Mouse (Mus musculus) cerebellum, adult 9-11 months (tissue): ENCODE results near the gene Rab35.

Source experiments
- DNase-seq: peaks from one replicate; pipeline ENCODE4 v3.0.0; 2022

Gene Rab35

GRCm38 (mm10) chr5:115650885-115651284 lies 19.2 kb downstream of the Rab35 start:
- DNase-seq: no peak

GRCm38 (mm10) chr5:115651821-115652220 lies 20.1 kb downstream of the Rab35 start:
- DNase-seq: no peak

DNA sequence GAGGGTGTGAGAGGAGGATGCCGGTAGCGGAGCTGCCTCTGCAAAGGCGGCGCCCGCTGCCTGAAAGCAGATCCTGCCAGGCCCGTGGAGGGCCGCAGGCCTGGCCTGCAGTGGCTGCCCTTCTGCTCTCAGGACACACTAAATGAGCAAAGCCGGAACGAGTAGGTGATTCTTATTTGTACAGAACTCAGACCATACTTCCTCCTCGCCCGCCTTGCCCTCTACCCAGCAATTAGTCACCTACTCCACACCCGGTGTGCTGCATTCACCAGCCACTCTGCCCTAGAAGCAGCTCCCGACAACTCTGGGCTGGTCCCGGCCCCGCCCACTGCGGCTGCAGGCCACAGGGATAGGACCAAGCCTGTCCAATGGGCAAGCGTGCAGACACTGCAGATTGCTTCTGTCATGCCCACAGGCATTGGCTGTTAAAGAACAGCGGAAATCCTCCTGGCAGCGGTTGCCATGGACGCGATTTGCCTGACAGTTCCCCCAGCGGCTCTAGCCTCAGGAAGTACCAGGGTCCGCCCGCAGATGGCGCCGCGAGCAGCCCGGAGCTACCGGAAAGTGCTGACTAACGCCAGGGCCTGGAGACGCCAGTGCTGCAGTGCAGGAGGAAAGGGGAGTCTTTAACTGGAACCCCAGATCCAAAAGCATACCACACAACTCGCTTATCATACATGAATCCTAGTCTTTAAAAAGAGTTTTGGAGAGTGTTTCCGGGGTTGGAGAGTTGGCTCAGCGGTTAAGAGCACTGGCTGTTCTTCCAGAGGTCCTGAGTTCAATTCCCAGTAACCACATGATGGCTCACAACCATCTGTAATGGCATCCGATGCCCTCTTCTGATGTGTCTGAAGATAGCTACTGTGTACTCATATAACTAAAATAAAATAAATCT lies 21.2 kb downstream of the Rab35 start:
- peak; percentile 100 for DNase-seq

GRCm38 (mm10) chr5:115653776-115654175 lies 22.1 kb downstream of the Rab35 start:
- DNase-seq: no peak

DNA sequence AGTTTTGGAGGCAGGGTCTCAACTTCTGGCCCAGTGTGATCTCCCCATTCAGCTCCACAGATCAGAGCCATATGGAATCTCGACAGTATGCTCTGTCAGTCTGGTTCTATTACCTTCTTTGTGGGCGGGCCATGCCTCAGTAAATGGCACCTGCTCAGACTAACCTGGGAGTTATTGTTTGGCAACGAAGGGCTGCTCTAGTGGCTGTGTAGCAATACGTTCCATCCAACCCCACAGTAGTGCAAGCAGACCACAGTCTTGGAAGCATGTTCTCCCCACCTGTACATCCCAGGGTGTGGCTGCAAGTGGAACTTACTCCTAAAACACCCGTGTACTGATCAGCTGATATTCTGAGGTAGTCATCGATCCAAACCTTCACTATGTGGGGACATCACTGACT lies 25.0 kb downstream of the Rab35 start:
- DNase-seq: no peak

DNA sequence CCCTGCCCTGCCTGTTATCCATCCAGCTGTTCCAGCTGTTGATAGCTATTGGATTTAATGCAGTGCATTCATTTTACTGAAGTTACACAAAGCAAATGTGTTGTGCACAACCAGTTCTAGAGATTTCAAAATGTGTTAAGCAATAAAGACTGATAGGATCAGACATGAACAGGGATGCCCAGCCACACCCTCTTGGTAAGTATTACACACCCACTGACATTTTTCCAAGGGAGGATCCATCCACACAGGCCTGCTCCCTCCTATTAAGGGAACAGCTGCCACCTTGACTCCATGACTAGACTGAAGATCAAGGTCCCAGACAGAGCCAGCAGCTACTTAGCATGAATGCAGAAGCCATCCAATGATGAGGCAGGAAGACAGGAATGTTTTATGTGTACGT lies 25.5 kb downstream of the Rab35 start:
- no peak for DNase-seq

GRCm38 (mm10) chr5:115658352-115658751 lies 26.6 kb downstream of the Rab35 start:
- DNase-seq: no peak

GRCm38 (mm10) chr5:115662658-115663057 lies 30.9 kb downstream of the Rab35 start:
- DNase-seq: no peak

DNA sequence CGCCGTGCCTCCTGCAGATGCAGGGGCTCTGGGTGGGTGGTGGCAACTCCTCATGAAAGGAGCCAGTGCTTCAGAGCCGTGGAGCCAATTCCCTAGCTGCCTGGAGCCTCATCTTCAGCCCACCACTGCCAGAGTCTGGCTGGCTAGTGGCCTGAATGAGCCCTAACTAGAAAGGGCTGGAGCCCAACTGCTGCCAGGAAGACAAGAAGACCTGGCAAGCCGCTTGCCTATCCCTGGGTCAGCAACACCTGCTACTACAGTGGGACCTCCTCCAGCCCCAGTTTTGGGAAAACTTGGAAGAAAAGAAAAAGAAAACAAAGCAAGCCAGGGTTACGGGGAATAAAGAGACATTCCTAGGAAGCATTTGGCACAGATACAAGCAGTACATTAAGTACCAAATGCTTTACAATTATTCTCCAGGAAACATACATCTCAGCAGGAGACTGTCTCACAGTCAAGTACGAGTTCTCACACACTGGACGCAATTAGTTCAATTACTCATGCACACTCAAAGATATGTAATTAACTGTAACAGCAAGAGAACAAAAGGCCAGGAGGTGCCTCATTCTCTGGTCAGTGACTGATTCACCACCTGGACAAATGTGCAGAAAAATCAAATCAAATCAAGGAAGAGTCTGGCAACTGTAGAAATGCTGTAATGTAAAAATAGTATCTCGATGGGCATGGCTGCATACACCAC lies 34.8 kb downstream of the Rab35 start:
- DNase-seq: peak; percentile 84

- DNase-seq: no peak
Measured at GRCm38 (mm10) chr5:115667210-115667609, 35.5 kb downstream of the Rab35 start.

DNA sequence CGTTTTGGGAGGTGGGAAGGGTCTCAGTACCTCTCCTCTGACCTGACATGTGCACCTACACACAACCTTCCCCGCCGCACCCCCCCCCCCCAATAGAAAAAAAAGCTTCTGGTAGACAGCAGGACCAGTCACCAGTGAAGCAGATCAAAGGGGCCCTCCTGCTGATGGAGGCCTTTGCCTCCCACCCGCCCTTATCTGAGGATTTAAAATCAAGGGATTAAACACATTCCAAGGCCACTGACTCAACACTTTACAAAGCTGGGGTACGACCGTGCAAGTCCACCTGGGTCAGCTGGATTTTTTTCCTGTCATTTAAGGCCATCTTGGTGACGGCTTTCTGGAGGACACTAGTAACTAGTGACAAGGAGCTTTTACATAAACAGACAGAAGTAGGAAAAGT lies 36.2 kb downstream of the Rab35 start:
- DNase-seq: no peak

DNA sequence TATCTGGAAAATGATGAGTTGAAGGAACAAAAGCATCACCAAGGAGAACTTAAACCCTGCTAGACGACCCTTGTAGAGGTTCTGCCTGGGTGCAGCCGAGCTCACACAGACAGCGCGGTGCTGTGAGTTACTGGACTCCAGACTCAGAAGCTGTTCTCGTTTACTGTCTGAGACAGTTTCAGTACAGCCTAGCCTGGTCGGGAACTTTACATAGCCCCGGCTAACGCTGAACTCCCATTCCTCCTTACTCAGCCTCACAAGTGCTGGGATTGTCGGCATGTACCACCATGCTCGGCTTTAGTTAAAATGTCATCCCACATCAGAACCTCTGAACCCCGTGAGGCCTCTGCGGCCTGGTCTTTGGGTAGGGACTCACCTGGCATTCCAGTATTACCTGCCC lies 37.3 kb downstream of the Rab35 start:
- DNase-seq: no peak

GRCm38 (mm10) chr5:115669974-115670373 lies 38.3 kb downstream of the Rab35 start:
- DNase-seq: no peak

DNA sequence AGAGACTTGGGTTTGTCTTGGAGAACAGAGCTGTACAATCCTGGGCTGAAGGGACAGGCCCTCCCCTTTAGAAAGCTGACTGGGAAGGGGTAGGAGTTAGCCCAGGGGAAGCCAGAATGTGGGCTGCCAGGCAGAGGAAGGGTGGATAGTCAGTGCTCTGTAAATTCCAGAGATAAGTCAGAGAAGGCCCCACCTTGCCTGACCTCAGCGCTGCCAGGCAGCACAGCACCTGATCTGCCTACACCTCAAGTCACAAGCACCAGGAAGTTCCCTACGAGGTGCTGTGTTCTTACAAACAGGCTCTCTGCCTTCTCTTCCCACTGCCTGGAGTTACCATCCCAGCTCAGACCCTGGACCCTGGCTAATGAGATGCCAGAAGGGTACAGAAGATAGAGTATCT lies 38.7 kb downstream of the Rab35 start:
- no peak for DNase-seq

GRCm38 (mm10) chr5:115671846-115672245 lies 40.1 kb downstream of the Rab35 start:
- peak; percentile 76 for DNase-seq

- no peak for DNase-seq
Measured at GRCm38 (mm10) chr5:115685126-115685525, 53.4 kb downstream of the Rab35 start.

- DNase-seq: no peak
Measured at GRCm38 (mm10) chr5:115686716-115687115, 55.0 kb downstream of the Rab35 start.

DNA sequence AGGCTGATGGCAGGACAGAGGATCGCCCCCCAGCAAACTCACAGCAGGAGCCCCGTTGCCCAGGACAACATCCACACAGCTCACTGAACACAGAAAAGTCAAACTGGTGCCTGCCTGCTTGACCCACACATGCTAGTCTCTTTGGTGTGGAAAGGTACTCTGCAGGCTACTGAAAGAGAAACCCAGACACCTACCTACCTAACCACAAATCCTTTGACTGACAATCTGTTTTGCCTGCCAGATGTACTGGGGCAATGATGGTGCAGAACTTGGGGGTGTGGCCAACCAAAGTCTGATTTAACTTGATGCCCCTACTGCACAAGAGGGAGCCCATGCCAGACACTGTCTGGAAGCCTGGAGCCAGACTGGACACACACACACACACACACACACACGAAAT lies 61.6 kb downstream of the Rab35 start:
- no peak for DNase-seq

DNA sequence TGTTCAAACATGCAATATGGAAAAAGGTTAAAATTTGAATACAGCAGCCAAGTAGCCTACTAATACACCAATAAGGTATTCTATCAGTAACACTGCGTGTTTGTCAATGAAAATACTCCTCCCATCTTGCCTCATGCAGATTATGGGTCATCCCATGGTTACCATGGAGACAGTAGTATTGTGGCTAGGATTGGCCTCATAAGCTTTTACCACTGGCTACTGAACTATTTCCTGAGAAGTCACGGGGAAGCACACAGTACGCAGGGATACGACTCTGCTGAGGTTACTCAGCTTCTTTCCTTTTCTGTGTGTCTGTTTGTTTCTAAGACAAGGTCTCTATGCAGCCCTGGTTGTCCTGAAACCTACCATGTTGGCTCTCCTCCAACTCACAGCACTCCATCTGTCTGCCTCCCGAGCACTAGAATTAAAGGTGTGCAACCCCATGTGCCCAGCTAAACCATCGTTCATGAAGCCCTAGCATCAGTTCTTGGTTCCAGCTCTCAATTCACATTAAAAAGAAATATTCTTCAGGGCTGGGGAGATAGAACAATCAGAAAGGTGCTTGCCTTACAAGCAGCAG lies 63.6 kb downstream of the Rab35 start:
- peak; percentile 88 for DNase-seq

DNA sequence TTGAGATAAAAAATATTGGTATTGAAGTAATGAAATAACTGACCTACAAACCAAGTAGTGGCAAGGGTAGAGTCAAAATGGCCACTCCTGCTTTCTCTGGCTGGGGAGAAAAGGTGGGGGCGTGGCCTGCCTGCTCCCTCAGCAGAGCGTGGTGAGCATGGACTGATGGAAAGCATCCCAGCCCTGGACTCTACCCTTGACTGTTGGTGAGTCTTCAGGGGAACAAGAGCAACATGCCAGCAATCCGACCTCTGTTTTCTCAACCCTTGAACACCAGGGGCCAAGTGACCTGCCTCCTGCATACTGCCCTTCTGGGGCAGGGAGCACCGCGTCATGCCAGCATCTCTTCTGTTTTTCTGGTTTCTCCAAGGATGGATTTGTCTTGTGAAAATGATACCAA lies 65.1 kb downstream of the Rab35 start:
- DNase-seq: no peak
